Mouse (Mus musculus) limb, embryonic 13.5 days (tissue): ENCODE measurements around the gene Aldh4a1. TPM values are rescaled to one million over a fixed set of nuclear protein-coding genes. Genes with fewer than 3 reads are reported as not detected.
A peak's percentile ranks its signal among the peaks of the same experiment; 100 is the strongest.

ENCODE experiments used
- ATAC-seq: fragments of 200-750 bp; cut with Nextera tagmentation; 2 replicates; pipeline ENCODE4 v1.8.0; 2017; ENCODE audit warnings: low read depth, moderate number of reproducible peaks, moderate TSS enrichment; ENCODE audit not compliant: low FRiP score
- H3K27ac ChIP-seq: fragments of 300-500 bp; sonication (generic); 2 replicates; pipeline ENCODE4 v1.5.1; 2015; ENCODE audit warnings: inconsistent platforms, mild to moderate bottlenecking, moderate library complexity
- H3K27me3 ChIP-seq: fragments of 300-500 bp; sonication (generic); 2 replicates; pipeline ENCODE4 v1.6.1; 2015; ENCODE audit warnings: mild to moderate bottlenecking, inconsistent platforms
- H3K36me3 ChIP-seq: fragments of 300-500 bp; sonication (generic); 2 replicates; pipeline ENCODE4 v1.6.1; 2015; ENCODE audit warnings: inconsistent platforms, mild to moderate bottlenecking, moderate library complexity
- H3K4me1 ChIP-seq: fragments of 300-500 bp; sonication (generic); 2 replicates; pipeline ENCODE4 v1.6.1; 2015; ENCODE audit warnings: inconsistent platforms
- H3K4me2 ChIP-seq: fragments of 300-500 bp; sonication (generic); replicated peaks from 2 replicates; pipeline ENCODE4 v1.6.1; 2015; ENCODE audit warnings: inconsistent platforms, mild to moderate bottlenecking, moderate library complexity
- H3K4me3 ChIP-seq: fragments of 300-500 bp; sonication (generic); 2 replicates; pipeline ENCODE4 v1.5.1; 2015; ENCODE audit warnings: moderate library complexity, mild to moderate bottlenecking, inconsistent platforms
- H3K9ac ChIP-seq: fragments of 300-500 bp; sonication (generic); 2 replicates; pipeline ENCODE4 v1.6.1; 2015; ENCODE audit warnings: mild to moderate bottlenecking, inconsistent platforms
- H3K9me3 ChIP-seq: fragments of 300-500 bp; sonication (generic); 2 replicates; pipeline ENCODE4 v1.6.1; 2016; ENCODE audit warnings: inconsistent platforms
- WGBS: fragments of 180-500 bp; shearing (Covaris S2); methylation state at CpG from one replicate; pipeline ENCODE4 v1.1.7; 2015; 5-methylcytosine and 5-hydroxymethylcytosine counted together
- polyA plus RNA-seq: library from polyadenylated mRNA; unstranded; fragments of >200 nt; fragmentation: Nextera tagmentation; extraction: Ambion mirVana; gene quantifications from 2 replicates; pipeline ENCODE4 v1.2.1, GENCODE M21; 2015

Gene Aldh4a1
- polyA plus RNA-seq = 24.7 and 25.9 TPM in 2 replicates

- Histone ChIP-seq H3K4me1 (peaks cover 22% of the 10 kb centered on the region), H3K36me3 (peaks cover 1% of the 10 kb centered on the region; the same call in 1 of the 2 replicates), H3K9me3 (no peaks in the 10 kb centered on the region), H3K27me3 (no peaks in the 10 kb centered on the region), H3K27ac (peak within 1 kb of the TSS; percentile 45), H3K9ac (peak within 1 kb of the TSS; percentile 80), H3K4me2 (peak within 1 kb of the TSS; percentile 88), H3K4me3 (peak within 1 kb of the TSS; percentile 79)
- peak; percentile 100 for ATAC-seq
- WGBS = 1% methylated on average over 31 of the region's 38 CpGs
Observed at GRCm38 (mm10) chr4:139622373-139623282, at the start of gene Aldh4a1. Gene Aldh4a1 (plus strand): TSS chr4:139622866.

GRCm38 (mm10) chr4:139572928-139573512 lies 49.6 kb upstream of the Aldh4a1 start:
- Histone ChIP-seq H3K4me2 (no peak overlapping the region; the same call in 1 of the 2 replicates), H3K4me1 (peaks cover 35% of the 10 kb centered on the region), H3K27ac (no peak overlapping the region), H3K9ac (no peak overlapping the region), H3K27me3 (peaks cover 7% of the 10 kb centered on the region; the same call in 1 of the 2 replicates), H3K4me3 (no peak overlapping the region), H3K9me3 (no peaks in the 10 kb centered on the region), H3K36me3 (no peaks in the 10 kb centered on the region)
- ATAC-seq = no peak
- WGBS = 78% methylated on average over 12 of the region's 12 CpGs

GRCm38 (mm10) chr4:139574156-139574798 lies 48.4 kb upstream of the Aldh4a1 start:
- Histone ChIP-seq H3K36me3 (no peaks in the 10 kb centered on the region), H3K9me3 (no peaks in the 10 kb centered on the region), H3K4me3 (peak overlapping the region; percentile 78), H3K9ac (peak overlapping the region; percentile 89), H3K4me2 (peak overlapping the region; percentile 96), H3K27me3 (peaks cover 7% of the 10 kb centered on the region; the same call in 1 of the 2 replicates), H3K27ac (peak overlapping the region; percentile 84), H3K4me1 (peaks cover 47% of the 10 kb centered on the region)
- peak; percentile 95 for ATAC-seq
- under 1% methylated on average over 48 of the region's 52 CpGs for WGBS

- Histone ChIP-seq H3K36me3 (no peaks in the 10 kb centered on the region), H3K4me1 (peaks cover 55% of the 10 kb centered on the region), H3K4me3 (peak overlapping the region; percentile 78), H3K4me2 (peak overlapping the region; percentile 96), H3K27ac (peak overlapping the region; percentile 84), H3K9ac (peak overlapping the region; percentile 89), H3K9me3 (no peaks in the 10 kb centered on the region), H3K27me3 (peaks cover 7% of the 10 kb centered on the region; the same call in 1 of the 2 replicates)
- peak; percentile 53 for ATAC-seq
- WGBS = under 1% methylated on average over 103 of the region's 111 CpGs
Observed at GRCm38 (mm10) chr4:139574799-139575672, 47.6 kb upstream of the Aldh4a1 start.

GRCm38 (mm10) chr4:139575673-139576003 lies 47.0 kb upstream of the Aldh4a1 start:
- peak overlapping the region; percentile 96 for H3K4me2 ChIP-seq
- peaks cover 61% of the 10 kb centered on the region for H3K4me1 ChIP-seq
- no peak overlapping the region; the same call in 1 of the 2 replicates for H3K27ac ChIP-seq
- WGBS = 8% methylated on average over 14 of the region's 14 CpGs
- H3K9me3 ChIP-seq = no peaks in the 10 kb centered on the region
- peak overlapping the region; percentile 78 for H3K4me3 ChIP-seq
- H3K9ac ChIP-seq = peak overlapping the region; percentile 89
- peaks cover 7% of the 10 kb centered on the region; the same call in 1 of the 2 replicates for H3K27me3 ChIP-seq
- no peak for ATAC-seq
- no peaks in the 10 kb centered on the region for H3K36me3 ChIP-seq

GRCm38 (mm10) chr4:139576251-139576880 lies 46.3 kb upstream of the Aldh4a1 start:
- 41% methylated on average over 14 of the region's 14 CpGs for WGBS
- no peak for ATAC-seq
- Histone ChIP-seq H3K27ac (no peak overlapping the region), H3K4me1 (peaks cover 68% of the 10 kb centered on the region), H3K9me3 (no peaks in the 10 kb centered on the region), H3K36me3 (no peaks in the 10 kb centered on the region), H3K9ac (peak overlapping the region; percentile 89), H3K4me2 (peak overlapping the region; percentile 96), H3K4me3 (peak overlapping the region; percentile 78), H3K27me3 (peaks cover 7% of the 10 kb centered on the region; the same call in 1 of the 2 replicates)

GRCm38 (mm10) chr4:139577006-139577405 lies 45.7 kb upstream of the Aldh4a1 start:
- H3K36me3 ChIP-seq = no peaks in the 10 kb centered on the region
- peak overlapping the region; percentile 96 for H3K4me2 ChIP-seq
- ATAC-seq = no peak
- peaks cover 75% of the 10 kb centered on the region for H3K4me1 ChIP-seq
- H3K4me3 ChIP-seq = peak overlapping the region; percentile 78
- H3K9ac ChIP-seq = peak overlapping the region; percentile 89
- no peaks in the 10 kb centered on the region for H3K9me3 ChIP-seq
- 78% methylated on average over 7 of the region's 7 CpGs for WGBS
- no peak overlapping the region for H3K27ac ChIP-seq
- peaks cover 7% of the 10 kb centered on the region; the same call in 1 of the 2 replicates for H3K27me3 ChIP-seq

GRCm38 (mm10) chr4:139578389-139578788 lies 44.3 kb upstream of the Aldh4a1 start:
- no peak overlapping the region for H3K4me2 ChIP-seq
- H3K36me3 ChIP-seq = no peaks in the 10 kb centered on the region
- H3K4me1 ChIP-seq = peaks cover 86% of the 10 kb centered on the region
- H3K27ac ChIP-seq = no peak overlapping the region
- ATAC-seq = no peak
- no peaks in the 10 kb centered on the region for H3K9me3 ChIP-seq
- H3K4me3 ChIP-seq = no peak overlapping the region
- WGBS = 89% methylated on average over 8 of the region's 8 CpGs
- H3K27me3 ChIP-seq = no peaks in the 10 kb centered on the region
- no peak overlapping the region for H3K9ac ChIP-seq

GRCm38 (mm10) chr4:139579003-139579402 lies 43.7 kb upstream of the Aldh4a1 start:
- ATAC-seq = no peak
- Histone ChIP-seq H3K9me3 (no peaks in the 10 kb centered on the region), H3K27ac (no peak overlapping the region), H3K36me3 (no peaks in the 10 kb centered on the region), H3K9ac (no peak overlapping the region), H3K4me1 (peaks cover 84% of the 10 kb centered on the region), H3K4me3 (no peak overlapping the region), H3K27me3 (no peaks in the 10 kb centered on the region), H3K4me2 (no peak overlapping the region; the same call in 1 of the 2 replicates)
- WGBS = 62% methylated on average over 10 of the region's 10 CpGs

- peaks cover 88% of the 10 kb centered on the region for H3K4me1 ChIP-seq
- H3K27ac ChIP-seq = 0 out of 2 replicates have a peak overlapping the region, but pooled peaks have one; percentile 91
- no peak overlapping the region for H3K4me3 ChIP-seq
- H3K36me3 ChIP-seq = no peaks in the 10 kb centered on the region
- WGBS = 31% methylated on average over 6 of the region's 6 CpGs
- H3K27me3 ChIP-seq = no peaks in the 10 kb centered on the region
- peak overlapping the region; percentile 4; the same call in 1 of the 2 replicates for H3K4me2 ChIP-seq
- ATAC-seq = no peak
- H3K9ac ChIP-seq = 0 out of 2 replicates have a peak overlapping the region, but pooled peaks have one; percentile 1
- no peaks in the 10 kb centered on the region for H3K9me3 ChIP-seq
Observed at GRCm38 (mm10) chr4:139579466-139579865, 43.2 kb upstream of the Aldh4a1 start.
